Comparison of ENCODE assay signal across 8 mouse cellular contexts in the genomic region with DNA sequence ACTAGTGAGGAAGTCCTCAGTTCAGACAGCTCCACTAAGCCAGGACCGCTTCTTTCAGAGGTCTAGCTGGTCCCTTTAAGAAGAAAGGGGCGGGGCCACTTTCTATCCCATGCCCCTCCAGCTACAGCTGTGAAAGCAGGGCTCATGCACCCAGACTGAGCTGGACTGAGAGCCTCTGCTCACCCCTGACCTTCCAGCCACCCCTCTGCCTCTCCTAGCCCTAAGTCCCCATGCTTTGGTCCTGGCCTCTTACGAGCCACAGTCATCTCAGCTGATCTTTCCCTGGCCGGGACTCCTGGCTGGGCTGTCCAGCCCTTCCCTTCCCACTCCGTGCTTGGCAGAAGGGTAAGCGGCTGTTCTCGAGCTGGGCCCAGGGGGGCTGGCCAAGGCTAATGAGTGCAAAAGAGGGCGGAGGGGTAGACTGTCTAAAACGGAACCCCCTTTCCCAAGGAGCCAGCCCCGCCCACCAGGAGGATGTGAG. TPM values are rescaled to one million over a fixed set of nuclear protein-coding genes. Genes with fewer than 3 reads are reported as not detected.
DNase-seq lines count a peak whose midpoint lies in the region; ATAC-seq and TF ChIP-seq lines count a peak whose summit lies in the region.
"Had no signal": no experiment of that assay in that cellular context is flagged by ENCODE, and none has a peak within 500 bp of the region (broad histone marks: within the 10 kb centered on the region; RNA-seq: fewer than 3 reads in every experiment).

No protein-coding gene starts in this region.

- WGBS in embryonic facial prominence, embryonic 11.5 days, result 32% methylated on average over 10 of the region's 10 CpGs
- 28% methylated on average over 10 of the region's 10 CpGs for WGBS in forebrain, embryonic 11.5 days
- WGBS in heart, postnatal 0 days, result 21% methylated on average over 10 of the region's 10 CpGs
- WGBS in liver, embryonic 16.5 days (ENCODE audit: insufficient replicate concordance), result 29% methylated on average over 10 of the region's 10 CpGs
- WGBS in stomach, postnatal 0 days, result 17% methylated on average over 10 of the region's 10 CpGs

- peak overlapping the region; percentile 32 for H3K4me2 ChIP-seq in embryonic facial prominence, embryonic 11.5 days (ENCODE audit: low read depth, low read length)
- peak overlapping the region; percentile 27; the same call in 1 of the 2 replicates for H3K4me2 ChIP-seq in forebrain, embryonic 11.5 days (ENCODE audit: low read depth, low read length, severe bottlenecking)
- peak overlapping the region; percentile 51 for H3K4me2 ChIP-seq in heart, postnatal 0 days (ENCODE audit: low read depth, low read length)
- H3K4me2 ChIP-seq in liver, embryonic 16.5 days (ENCODE audit: low read depth, low read length), result 0 out of 2 replicates have a peak overlapping the region, but pooled peaks have one; percentile 20
- H3K4me2 ChIP-seq in stomach, postnatal 0 days (replicated peaks; ENCODE audit: low read depth), result peak overlapping the region; percentile 21

- ATAC-seq in embryonic facial prominence, embryonic 11.5 days (replicated peaks; ENCODE audit: insufficient number of reproducible peaks, low FRiP score, low TSS enrichment, low read depth), result peak; percentile 57; the same call in 1 of the 2 replicates
- peak; percentile 42; the same call in 1 of the 2 replicates for ATAC-seq in forebrain, embryonic 11.5 days (replicated peaks; ENCODE audit: low FRiP score)
- ATAC-seq in heart, postnatal 0 days (ENCODE audit: insufficient read depth, low read depth), result peak; percentile 38
- no peak for ATAC-seq in liver, embryonic 16.5 days (ENCODE audit: low read depth)
- ATAC-seq in stomach, postnatal 0 days (ENCODE audit: low FRiP score, low TSS enrichment), result peak; percentile 45

- no peak for TF ChIP-seq CTCF in heart, postnatal 0 days (IDR thresholded peaks at IDR 0.05; ENCODE audit: low read depth)
- TF ChIP-seq CTCF in stomach, postnatal 0 days (IDR thresholded peaks at IDR 0.05; ENCODE audit: low read depth), result no peak

- H3K36me3 ChIP-seq in embryonic facial prominence, embryonic 11.5 days (replicated peaks; ENCODE audit: control insufficient read depth, insufficient read depth, low read depth, low read length), result no peaks in the 10 kb centered on the region
- H3K36me3 ChIP-seq in forebrain, embryonic 11.5 days (ENCODE audit: control insufficient read depth, insufficient read depth, low read length), result no peaks in the 10 kb centered on the region
- H3K36me3 ChIP-seq in heart, postnatal 0 days (replicated peaks; ENCODE audit: control insufficient read depth, insufficient read depth, low read length), result no peaks in the 10 kb centered on the region
- no peaks in the 10 kb centered on the region for H3K36me3 ChIP-seq in liver, embryonic 16.5 days (ENCODE audit: control insufficient read depth, insufficient read depth)
- H3K36me3 ChIP-seq in stomach, postnatal 0 days (ENCODE audit: control insufficient read depth, insufficient read depth, low read length), result no peaks in the 10 kb centered on the region

- TF ChIP-seq EP300 in heart, postnatal 0 days (IDR thresholded peaks at IDR 0.05; ENCODE audit: low read depth), result no peak
- TF ChIP-seq EP300 in stomach, postnatal 0 days (optimal IDR thresholded peaks at IDR 0.05), result no peak

- no peak overlapping the region for H3K27ac ChIP-seq in embryonic facial prominence, embryonic 11.5 days (replicated peaks; ENCODE audit: low read depth, low read length)
- no peak overlapping the region for H3K27ac ChIP-seq in forebrain, embryonic 11.5 days (ENCODE audit: low read depth, low read length)
- no peak overlapping the region for H3K27ac ChIP-seq in heart, postnatal 0 days (ENCODE audit: low read depth)
- no peak overlapping the region for H3K27ac ChIP-seq in liver, embryonic 16.5 days (ENCODE audit: low read length)
- H3K27ac ChIP-seq in stomach, postnatal 0 days (replicated peaks), result no peak overlapping the region

- H3K4me3 ChIP-seq in embryonic facial prominence, embryonic 11.5 days (ENCODE audit: low read depth, low read length), result 0 out of 2 replicates have a peak overlapping the region, but pooled peaks have one; percentile 3
- no peak overlapping the region for H3K4me3 ChIP-seq in forebrain, embryonic 11.5 days (ENCODE audit: low read depth, low read length)
- H3K4me3 ChIP-seq in heart, postnatal 0 days (ENCODE audit: low read depth, low read length), result peak overlapping the region; percentile 5
- no peak overlapping the region for H3K4me3 ChIP-seq in liver, embryonic 16.5 days (ENCODE audit: low read depth, low read length)
- 0 out of 2 replicates have a peak overlapping the region, but pooled peaks have one; percentile 4 for H3K4me3 ChIP-seq in stomach, postnatal 0 days (ENCODE audit: low read depth, low read length)

- peak; percentile 35 for DNase-seq in embryonic facial prominence, embryonic 11.5 days (ENCODE audit: low spot score)
- no peak for DNase-seq in forebrain, embryonic 11.5 days (ENCODE audit: low spot score)
- DNase-seq in heart, postnatal 0 days (ENCODE audit: low spot score), result peak; percentile 13
- DNase-seq in stomach, postnatal 0 days (ENCODE audit: low spot score), result peak; percentile 25
- DNase-seq in MN1 (ENCODE audit: low spot score), result no peak
- DNase-seq in right cerebral cortex, adult 18-20 months, result no peak

- peak overlapping the region; percentile 32; the same call in 1 of the 2 replicates for H3K9ac ChIP-seq in embryonic facial prominence, embryonic 11.5 days (replicated peaks; ENCODE audit: low read length)
- H3K9ac ChIP-seq in forebrain, embryonic 11.5 days (ENCODE audit: low read length), result peak overlapping the region; percentile 16; the same call in 1 of the 2 replicates
- no peak overlapping the region for H3K9ac ChIP-seq in heart, postnatal 0 days (replicated peaks; ENCODE audit: low read depth, low read length)
- no peak overlapping the region for H3K9ac ChIP-seq in liver, embryonic 16.5 days (ENCODE audit: low read depth, low read length)
- H3K9ac ChIP-seq in stomach, postnatal 0 days (ENCODE audit: low read length), result no peak overlapping the region

- no peaks in the 10 kb centered on the region for H3K27me3 ChIP-seq in embryonic facial prominence, embryonic 11.5 days (ENCODE audit: control insufficient read depth, insufficient read depth, low read length)
- H3K27me3 ChIP-seq in forebrain, embryonic 11.5 days (ENCODE audit: control insufficient read depth, insufficient read depth, low read length), result no peaks in the 10 kb centered on the region
- no peaks in the 10 kb centered on the region for H3K27me3 ChIP-seq in heart, postnatal 0 days (ENCODE audit: control insufficient read depth, insufficient read depth, low read length)
- H3K27me3 ChIP-seq in liver, embryonic 16.5 days (ENCODE audit: control insufficient read depth, insufficient read depth, low read depth, low read length), result no peaks in the 10 kb centered on the region
- no peaks in the 10 kb centered on the region for H3K27me3 ChIP-seq in stomach, postnatal 0 days (ENCODE audit: control insufficient read depth, insufficient read depth, low read length)

- H3K4me1 ChIP-seq in embryonic facial prominence, embryonic 11.5 days (ENCODE audit: control insufficient read depth, insufficient read depth, low read length), result peaks cover 5% of the 10 kb centered on the region; the same call in 1 of the 2 replicates
- H3K4me1 ChIP-seq in forebrain, embryonic 11.5 days (replicated peaks; ENCODE audit: control insufficient read depth, insufficient read depth, low read length), result peaks cover 6% of the 10 kb centered on the region
- 0 out of 2 replicates have a peak, but pooled peaks cover 4% of the 10 kb centered on the region for H3K4me1 ChIP-seq in heart, postnatal 0 days (ENCODE audit: control insufficient read depth, insufficient read depth)
- no peaks in the 10 kb centered on the region for H3K4me1 ChIP-seq in liver, embryonic 16.5 days (ENCODE audit: control insufficient read depth, low read depth, low read length)
- peaks cover 5% of the 10 kb centered on the region; the same call in 1 of the 2 replicates for H3K4me1 ChIP-seq in stomach, postnatal 0 days (replicated peaks; ENCODE audit: control insufficient read depth, insufficient read depth)

- H3K9me3 ChIP-seq in embryonic facial prominence, embryonic 11.5 days (replicated peaks; ENCODE audit: control insufficient read depth, low read length), result no peaks in the 10 kb centered on the region
- no peaks in the 10 kb centered on the region for H3K9me3 ChIP-seq in forebrain, embryonic 11.5 days (ENCODE audit: control insufficient read depth, low read length)
- no peaks in the 10 kb centered on the region for H3K9me3 ChIP-seq in heart, postnatal 0 days (replicated peaks; ENCODE audit: control insufficient read depth, low read length)
- H3K9me3 ChIP-seq in liver, embryonic 16.5 days (replicated peaks; ENCODE audit: control insufficient read depth, low read length), result no peaks in the 10 kb centered on the region
- no peaks in the 10 kb centered on the region for H3K9me3 ChIP-seq in stomach, postnatal 0 days (ENCODE audit: control insufficient read depth, low read length)

RNA-seq across cellular contexts. Expression of gene Fgf18, which starts 47.1 kb away (rescaled TPM):
- 4.0 and 5.1 TPM in 2 replicates for polyA plus RNA-seq in embryonic facial prominence, embryonic 11.5 days (2014; fragmentation: Nextera tagmentation; extraction: Ambion mirVana)
- 2.7 and 4.1 TPM in 2 replicates for polyA plus RNA-seq in forebrain, embryonic 11.5 days (2014; fragmentation: Nextera tagmentation; extraction: Ambion mirVana)
- total RNA-seq in heart, postnatal 0 days (2014; rRNA removed; ENCODE audit: low replicate concordance), result 2.8 and 10.5 TPM in 2 replicates
- 10.7 and 10.8 TPM in 2 replicates for polyA plus RNA-seq in heart, postnatal 0 days (2015; fragmentation: Nextera tagmentation; extraction: Ambion mirVana)
- 0.15 TPM in 2 replicates for polyA plus RNA-seq in liver, embryonic 16.5 days (2015; fragmentation: Nextera tagmentation; extraction: Ambion mirVana)
- polyA plus RNA-seq in stomach, postnatal 0 days (2015; fragmentation: Nextera tagmentation; extraction: Ambion mirVana), result 1.4 and 2.3 TPM in 2 replicates
- total RNA-seq: liver, adult 2 months had no signal
- polyA plus RNA-seq: liver, adult 2 months had no signal

Comparison
In these comparisons a context has a peak if more than half of its experiments do, and no peak if none do; other contexts are left out.
1. DNase-seq: peak in embryonic facial prominence, embryonic 11.5 days (single experiment), heart, postnatal 0 days (single experiment) and stomach, postnatal 0 days (single experiment); none in forebrain, embryonic 11.5 days (single experiment), MN1 (single experiment) and right cerebral cortex, adult 18-20 months (single experiment).
2. H3K4me3 ChIP-seq: peak in embryonic facial prominence, embryonic 11.5 days (single experiment), heart, postnatal 0 days (single experiment) and stomach, postnatal 0 days (single experiment); none in forebrain, embryonic 11.5 days (single experiment) and liver, embryonic 16.5 days (single experiment).
3. H3K9ac ChIP-seq: peak in embryonic facial prominence, embryonic 11.5 days (single experiment) and forebrain, embryonic 11.5 days (single experiment); none in heart, postnatal 0 days (single experiment), liver, embryonic 16.5 days (single experiment) and stomach, postnatal 0 days (single experiment).
4. Peak in every context shown above with its lines, with median percentiles within 50 percentile points of each other: H3K4me2 ChIP-seq.